Mouse (Mus musculus) MEL (cell line): ENCODE results near the gene Tspan32.

Experiments used
- CTCF ChIP-seq, 3 experiments: IDR thresholded peaks in 2 of 3; conservative IDR thresholded peaks in 1 of 3; 2 replicates each; pipeline ENCODE4 v1.5.1; 2011 to 2012; ENCODE audit warnings: low read length in 3 of 3, low read depth in 2 of 3, mild to moderate bottlenecking in 2 of 3, improper control_type of control experiment in 1 of 3, inconsistent platforms in 1 of 3, mixed read lengths in 1 of 3, moderate library complexity in 1 of 3; ENCODE audit not compliant: control insufficient read depth in 1 of 3, insufficient read depth in 1 of 3, poor library complexity in 1 of 3, severe bottlenecking in 1 of 3
- RCOR1 ChIP-seq: IDR thresholded peaks from 2 replicates; pipeline ENCODE4 v1.6.1; 2012; ENCODE audit warnings: low read depth, mild to moderate bottlenecking, inconsistent platforms, low read length, improper control_type of control experiment

- TF ChIP-seq CTCF (IDR thresholded peaks at IDR 0.05 in 2 of 3, conservative IDR thresholded peaks at IDR 0.05 in 1 of 3; ENCODE audit: control insufficient read depth in 1 of 3, insufficient read depth in 1 of 3, low read depth in 2 of 3, low read length in 3 of 3, poor library complexity in 1 of 3, severe bottlenecking in 1 of 3) (no peak), RCOR1 (no peak)
Measured at GRCm38 (mm10) chr7:143037306-143037705, 32.5 kb downstream of the Tspan32 start.
